Mouse (Mus musculus) ES-Bruce4 (cell line): ENCODE results near the gene Camkmt.
A peak's percentile ranks its signal among the peaks of the same experiment; 100 is the strongest.

Source experiments
- CTCF ChIP-seq: IDR thresholded peaks from one replicate; pipeline ENCODE4 v1.8.1; 2011; ENCODE audit warnings: low read depth, low read length
- EP300 ChIP-seq: IDR thresholded peaks from 2 replicates; pipeline ENCODE4 v1.6.1; 2011; ENCODE audit warnings: low read depth, low read length; ENCODE audit not compliant: insufficient read depth
- POLR2A ChIP-seq: IDR thresholded peaks from one replicate; pipeline ENCODE4 v1.8.1; 2011; ENCODE audit warnings: low read length; ENCODE audit not compliant: insufficient read depth

DNA sequence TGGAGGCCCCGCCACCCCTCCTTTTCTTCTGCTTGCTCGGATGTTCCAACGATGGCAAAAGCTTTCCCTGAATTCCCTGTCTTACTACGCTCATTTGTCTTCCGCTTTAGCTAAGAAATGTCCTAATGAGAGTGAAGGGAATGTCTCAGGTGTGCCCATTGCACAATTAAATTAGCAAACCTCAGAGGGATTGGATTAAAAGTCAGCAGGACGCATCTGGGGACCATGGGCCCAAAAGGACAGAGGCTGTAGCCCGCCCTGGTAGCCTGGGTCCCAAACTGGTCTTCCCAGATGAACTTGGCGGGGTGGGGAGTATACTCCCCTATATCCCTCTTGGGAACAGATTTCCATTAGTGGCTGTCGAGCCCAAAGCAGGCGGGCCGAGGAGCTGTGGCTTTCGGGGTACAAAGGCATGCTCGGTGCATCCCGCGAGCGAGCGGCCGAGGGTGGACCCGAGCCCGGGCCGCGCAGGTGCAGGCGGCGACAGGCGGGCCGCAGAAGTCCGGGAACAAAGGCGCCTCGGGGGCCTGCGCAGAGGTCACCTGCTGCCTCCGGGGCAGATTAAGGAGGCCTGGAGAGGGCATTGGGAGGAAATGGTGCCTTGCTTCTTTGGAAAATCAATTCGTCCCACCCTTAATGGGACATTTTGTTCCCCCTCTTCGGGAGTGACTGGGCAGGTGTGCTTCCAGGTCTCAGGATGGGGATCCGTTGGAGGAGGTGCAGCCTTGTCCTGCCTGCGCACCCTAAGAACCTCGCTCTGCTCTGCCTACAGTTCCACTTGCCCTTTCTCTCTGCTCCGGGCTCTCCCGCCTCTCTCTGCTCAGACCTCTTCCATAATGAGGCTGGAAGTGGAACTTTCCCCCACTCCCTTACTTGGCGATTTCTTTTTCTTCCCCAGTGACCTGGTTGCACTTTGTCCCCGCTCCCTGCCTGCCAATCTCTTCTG, 374.4 kb downstream of the Camkmt start:
- TF ChIP-seq CTCF (no peak), POLR2A (no peak), EP300 (0 out of 2 replicates have a peak, but pooled peaks have one; percentile 23)
